Mouse (Mus musculus) cerebellum, adult 9-11 months (tissue): ENCODE results near the gene Exoc6b.

Source experiments
- DNase-seq: peaks from one replicate; pipeline ENCODE4 v3.0.0; 2022

The Exoc6b gene

GRCm38 (mm10) chr6:85069023-85069985, at the start of gene Exoc6b:
TSS of gene Exoc6b (minus strand) at chr6:85069513.
- peak; percentile 88 for DNase-seq

DNA sequence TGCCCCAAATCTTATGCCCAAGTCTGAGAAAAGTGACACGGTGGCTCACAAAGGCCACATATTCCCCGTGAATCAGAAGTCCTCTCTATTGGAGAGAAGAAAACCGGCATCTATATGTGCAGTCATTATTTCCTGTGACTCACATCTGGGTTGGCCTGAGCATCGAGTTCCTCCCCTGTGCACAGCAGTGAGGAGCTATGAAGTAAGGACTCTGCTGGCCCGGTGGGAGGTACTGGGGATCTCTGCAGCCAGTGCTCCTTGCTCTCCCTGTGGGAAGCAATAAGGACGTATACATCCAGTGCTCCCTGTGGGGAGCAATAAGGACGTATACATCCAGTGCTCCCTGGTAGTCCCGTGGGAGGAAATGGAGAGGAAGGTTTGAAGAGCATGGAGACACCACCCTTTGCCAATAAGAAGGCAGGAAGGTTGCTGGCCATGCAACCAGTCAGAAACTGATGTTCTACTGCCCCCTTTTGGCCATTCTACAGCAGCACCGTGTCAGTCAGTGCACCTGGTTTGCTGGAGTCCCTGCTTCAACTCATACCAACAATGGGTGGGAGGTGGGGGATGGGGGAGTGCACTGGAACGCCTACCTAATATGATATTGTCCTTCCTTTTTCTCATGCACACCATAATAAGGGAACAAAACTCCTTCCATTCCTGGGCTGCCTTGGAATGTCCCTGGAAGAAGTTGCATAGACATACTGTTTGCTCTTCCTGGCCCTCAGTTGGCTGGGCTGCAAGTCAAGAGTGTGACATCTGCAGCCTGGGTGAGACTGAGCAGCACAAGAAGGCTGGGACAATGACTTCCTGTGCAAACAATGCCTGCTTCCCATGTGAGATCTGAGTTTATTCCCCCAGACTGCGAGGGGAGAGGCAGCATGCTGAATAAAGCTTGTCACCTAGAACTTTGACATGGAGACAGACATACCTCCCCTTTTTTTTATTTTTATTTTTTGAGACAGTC, 48.5 kb upstream of the Exoc6b start:
- peak; percentile 56 for DNase-seq

DNA sequence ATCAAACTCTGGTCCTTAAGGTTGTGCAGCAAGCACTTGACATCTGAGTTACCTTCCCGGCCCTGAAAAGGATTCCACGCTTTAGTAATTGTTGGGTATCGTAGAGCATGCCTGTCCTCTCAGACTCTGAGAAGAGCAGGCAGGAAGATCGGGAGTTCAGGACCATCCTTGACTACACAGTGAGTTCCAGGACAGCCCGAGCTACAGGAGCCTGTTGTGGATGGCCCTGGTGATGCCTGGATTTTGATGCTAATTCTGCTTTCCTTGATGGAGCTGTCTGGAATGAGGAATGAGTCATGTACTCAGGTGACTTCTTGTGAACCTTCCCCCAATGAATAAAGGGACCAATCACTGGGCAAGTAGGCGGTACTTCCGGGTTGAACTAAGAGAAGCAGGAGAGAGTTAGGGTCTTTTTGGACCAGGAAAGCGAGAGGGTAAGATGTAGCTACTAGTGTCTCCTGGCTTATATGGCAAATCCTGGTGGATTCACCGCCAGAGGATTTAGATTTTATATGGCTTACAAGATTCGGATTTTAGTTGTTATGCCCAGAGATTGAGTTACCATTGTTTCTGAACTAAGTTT, 35.8 kb upstream of the Exoc6b start:
- DNase-seq = no peak

- DNase-seq = no peak
Measured at GRCm38 (mm10) chr6:85103321-85103720, 34.0 kb upstream of the Exoc6b start.

- no peak for DNase-seq
Measured at GRCm38 (mm10) chr6:85096441-85096840, 27.1 kb upstream of the Exoc6b start.

DNA sequence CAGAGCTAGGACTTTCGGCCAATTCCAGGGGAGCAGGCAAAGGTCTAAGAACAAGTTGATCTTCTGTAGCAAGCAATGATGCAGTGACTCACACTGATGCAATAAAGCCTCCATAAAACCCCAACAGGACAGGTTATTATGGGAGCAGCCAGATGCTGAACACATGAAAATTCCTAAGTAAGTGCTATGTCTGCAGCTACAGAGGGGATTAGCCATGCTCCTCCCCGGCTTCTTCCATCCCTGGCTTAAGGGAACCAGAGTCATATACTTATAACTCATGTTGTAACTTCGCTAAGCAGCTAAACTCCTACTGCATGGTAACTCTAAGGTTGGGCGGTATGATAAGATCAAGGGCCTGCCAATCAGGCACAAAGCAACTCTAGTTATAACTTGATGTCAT, 18.1 kb upstream of the Exoc6b start:
- no peak for DNase-seq

- no peak for DNase-seq
Measured at GRCm38 (mm10) chr6:85086645-85087044, 17.3 kb upstream of the Exoc6b start.

GRCm38 (mm10) chr6:85076179-85076720, 6.9 kb upstream of the Exoc6b start:
- DNase-seq = peak; percentile 65

DNA sequence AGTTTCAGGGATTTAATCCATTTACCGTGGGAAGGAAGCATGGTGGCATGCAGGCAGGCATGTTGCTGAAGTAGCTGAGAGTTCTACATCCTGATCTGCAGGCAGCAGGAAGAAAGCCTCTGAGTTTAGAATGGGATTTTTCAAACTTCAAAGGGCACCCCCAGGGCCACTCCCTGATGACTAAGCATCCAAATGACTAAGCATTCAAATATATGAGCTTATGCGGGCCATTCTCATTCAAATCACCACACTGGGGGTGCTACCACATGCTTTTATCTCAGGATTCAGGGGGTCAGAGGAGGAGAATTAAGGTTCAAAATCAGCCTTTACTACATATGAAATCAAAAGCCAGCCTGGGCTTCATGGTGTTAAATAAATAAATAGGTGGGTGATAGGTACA, 5.7 kb upstream of the Exoc6b start:
- no peak for DNase-seq

DNA sequence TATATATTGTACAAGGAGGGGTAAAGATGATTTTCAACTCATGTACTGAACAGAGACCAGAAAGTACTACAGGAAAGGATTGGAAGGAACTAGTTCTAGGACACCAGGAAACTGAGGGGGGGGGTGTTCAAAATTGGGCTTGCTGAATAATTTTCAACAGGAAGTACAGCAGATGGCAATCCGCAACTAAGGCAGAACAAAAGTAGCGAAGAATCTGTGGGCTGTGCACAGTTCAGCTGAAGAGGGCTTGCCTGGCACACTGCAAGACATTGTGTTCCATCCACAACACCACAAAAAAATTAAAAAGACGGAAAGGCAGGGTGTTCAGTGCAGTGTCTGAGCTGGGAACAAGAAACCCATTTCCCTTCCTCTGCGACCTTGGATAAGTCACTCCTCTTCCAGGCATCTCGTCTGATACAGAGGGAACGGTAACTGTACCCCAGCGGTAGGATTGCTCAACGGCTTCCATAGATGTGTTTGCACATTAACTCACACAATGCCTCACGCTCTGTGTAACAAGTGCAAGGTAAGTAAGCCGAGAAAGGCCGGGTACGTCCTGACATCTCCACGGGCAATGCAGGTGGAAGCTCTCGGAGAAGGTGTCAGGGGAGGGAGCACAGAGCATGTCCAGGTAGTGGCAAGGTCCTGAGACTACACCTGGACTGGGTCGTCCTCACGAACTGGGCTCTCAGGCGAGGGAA, 841 bp downstream of the Exoc6b start:
- DNase-seq = no peak

GRCm38 (mm10) chr6:85057641-85058040, 11.7 kb downstream of the Exoc6b start:
- no peak for DNase-seq

DNA sequence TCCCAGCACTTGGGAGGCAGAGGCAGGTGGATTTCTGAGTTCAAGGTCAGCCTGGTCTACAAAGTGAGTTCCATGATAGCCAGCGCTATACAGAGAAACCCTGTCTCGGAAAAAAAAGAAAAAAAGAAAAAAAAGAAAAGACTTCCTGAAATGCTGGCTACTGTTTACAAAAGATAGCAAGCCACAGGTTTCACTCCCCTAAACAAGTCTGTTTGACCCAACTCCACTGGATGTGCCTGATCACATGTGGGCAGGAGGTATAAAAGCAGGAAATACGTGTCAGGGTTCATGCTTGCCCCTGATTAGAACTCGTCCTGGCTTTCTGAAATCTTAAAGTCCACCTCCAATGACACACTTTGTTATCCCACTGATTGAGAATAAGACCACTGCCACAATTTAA, 18.2 kb downstream of the Exoc6b start:
- no peak for DNase-seq

GRCm38 (mm10) chr6:85046531-85046930, 22.8 kb downstream of the Exoc6b start:
- DNase-seq = no peak

- no peak for DNase-seq
Measured at GRCm38 (mm10) chr6:85044621-85045152, 24.6 kb downstream of the Exoc6b start.

DNA sequence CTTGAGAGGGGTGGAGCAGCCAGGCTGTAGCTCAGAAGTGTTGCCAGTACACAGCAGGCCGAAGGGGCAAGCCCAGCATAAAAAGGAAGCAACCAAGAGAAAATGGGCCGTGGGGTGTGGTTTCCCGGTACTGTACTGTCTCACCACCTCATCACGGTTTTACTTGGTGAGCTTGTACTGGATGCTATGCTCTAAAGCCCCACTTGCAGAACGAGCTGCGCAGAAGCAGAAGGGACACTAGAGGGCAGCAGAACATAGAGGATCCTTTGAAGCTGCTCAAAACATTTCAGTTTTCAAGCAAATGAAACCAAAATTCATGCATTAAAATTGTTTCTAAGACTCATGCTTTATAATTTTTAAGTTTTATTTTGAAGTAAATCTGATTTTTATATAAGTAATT, 31.6 kb downstream of the Exoc6b start:
- peak; percentile 53 for DNase-seq

DNA sequence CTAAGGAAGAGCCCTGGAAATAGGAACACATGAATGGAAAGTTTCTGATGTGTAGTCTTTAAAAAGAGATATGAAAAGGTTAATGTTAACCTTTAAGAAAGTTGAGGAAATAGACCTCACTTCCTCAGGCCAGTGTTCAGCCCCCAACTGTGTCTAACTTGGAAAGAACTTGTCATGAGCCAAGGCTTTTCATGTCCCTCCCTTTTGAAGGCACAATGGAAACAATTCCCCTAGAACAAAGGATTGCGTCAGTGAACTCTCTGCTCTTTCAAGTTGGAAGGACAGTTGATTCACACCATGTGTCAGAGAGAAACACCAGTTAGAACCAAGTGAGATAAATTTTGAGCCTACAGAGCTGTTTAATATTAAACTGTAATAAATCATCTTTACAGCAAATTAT, 39.6 kb downstream of the Exoc6b start:
- DNase-seq = no peak

DNA sequence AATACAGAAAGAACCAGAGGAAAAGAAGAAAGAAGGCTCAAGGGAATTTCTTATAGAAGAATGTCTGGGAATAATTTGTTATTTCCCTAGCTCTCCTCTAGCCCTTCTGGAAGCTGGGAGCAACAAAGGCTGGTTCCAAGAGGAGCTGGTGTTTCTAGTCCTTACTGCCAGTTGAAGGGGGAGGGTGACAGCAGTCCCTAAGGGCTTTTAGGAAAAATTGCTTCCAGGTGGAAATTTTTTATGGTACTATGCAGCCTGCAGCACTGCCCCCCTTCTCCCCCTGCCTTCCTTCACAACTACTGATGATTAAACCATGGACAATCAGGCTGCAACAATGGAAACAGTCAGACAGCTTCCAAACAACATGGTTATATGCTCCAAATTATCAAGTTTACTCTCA, 44.9 kb downstream of the Exoc6b start:
- no peak for DNase-seq

- no peak for DNase-seq
Measured at GRCm38 (mm10) chr6:85017011-85017410, 52.3 kb downstream of the Exoc6b start.

- no peak for DNase-seq
Measured at GRCm38 (mm10) chr6:85013906-85014305, 55.4 kb downstream of the Exoc6b start.

- no peak for DNase-seq
Measured at GRCm38 (mm10) chr6:85010397-85010796, 58.9 kb downstream of the Exoc6b start.

GRCm38 (mm10) chr6:84995418-84995817, 73.9 kb downstream of the Exoc6b start:
- no peak for DNase-seq

DNA sequence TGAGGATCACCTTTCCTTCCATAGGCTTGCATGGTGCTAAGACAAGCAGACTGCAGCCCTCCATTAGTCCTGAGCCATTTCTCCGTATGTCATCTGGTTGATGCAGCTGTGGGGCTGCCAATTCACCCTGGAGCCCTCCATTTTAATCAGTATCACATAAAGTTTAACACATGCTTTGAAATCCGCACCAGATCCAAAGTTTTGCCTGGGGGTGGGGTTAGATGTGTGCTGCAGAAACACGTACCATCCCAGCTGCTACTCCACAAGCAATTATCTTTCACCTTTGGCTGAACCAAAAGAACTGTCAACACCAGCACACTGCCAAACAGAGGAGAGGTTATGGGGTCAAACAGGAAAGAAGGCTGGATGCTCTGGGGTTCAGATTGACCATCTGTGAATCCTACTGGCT, 92.7 kb downstream of the Exoc6b start:
- no peak for DNase-seq
